Mouse (Mus musculus) liver, embryonic 14.5 days (tissue): Measurements from ENCODE around the gene Myof. TPM values are rescaled to one million over a fixed set of nuclear protein-coding genes. Genes with fewer than 3 reads are reported as not detected.

Experiments used
- ATAC-seq: fragments of 200-750 bp; cut with Nextera tagmentation; 2 replicates; pipeline ENCODE4 v1.8.0; 2017; ENCODE audit warnings: moderate number of reproducible peaks, mild to moderate bottlenecking, moderate library complexity; ENCODE audit not compliant: insufficient read depth
- DNase-seq, 3 experiments: peaks; one replicate each; pipeline ENCODE4 v3.0.0-alpha.2; 2012 to 2013; ENCODE audit warnings: low read depth in 3 of 3, low spot score in 3 of 3
- H3K27ac ChIP-seq: fragments of 300-500 bp; sonication (generic); 2 replicates; pipeline ENCODE4 v1.5.1; 2014; ENCODE audit warnings: moderate library complexity, mild to moderate bottlenecking, control low read depth, inconsistent platforms
- H3K27me3 ChIP-seq: fragments of 300-500 bp; sonication (generic); 2 replicates; pipeline ENCODE4 v1.6.1; 2014; ENCODE audit warnings: mild to moderate bottlenecking, low read length, moderate library complexity; ENCODE audit not compliant: control insufficient read depth, insufficient read depth
- H3K36me3 ChIP-seq: fragments of 300-500 bp; sonication (generic); replicated peaks from 2 replicates; pipeline ENCODE4 v1.6.1; 2014; ENCODE audit warnings: low read depth; ENCODE audit not compliant: control insufficient read depth, insufficient read depth
- H3K4me1 ChIP-seq, 2 experiments: fragments of 200-500 bp in 1 of 2; fragments of 300-500 bp in 1 of 2; sonication (generic) in 1 of 2; replicated peaks; 2 replicates each; pipeline ENCODE4 v1.6.1; 2012 to 2014; ENCODE audit warnings: antibody characterized with exemption in 1 of 2, inconsistent platforms in 1 of 2, low read length in 1 of 2; ENCODE audit not compliant: control insufficient read depth in 2 of 2, insufficient read depth in 2 of 2
- H3K4me2 ChIP-seq: fragments of 300-500 bp; sonication (generic); 2 replicates; pipeline ENCODE4 v1.6.1; 2014; ENCODE audit warnings: low read depth, mild to moderate bottlenecking, control low read depth, moderate library complexity
- H3K4me3 ChIP-seq, 2 experiments: fragments of 200-500 bp in 1 of 2; fragments of 300-500 bp in 1 of 2; sonication (generic) in 1 of 2; 2 replicates each; pipeline ENCODE4 v1.5.1; 2012 to 2014; ENCODE audit warnings: low read depth in 2 of 2, low read length in 2 of 2, mild to moderate bottlenecking in 2 of 2, control low read depth in 1 of 2, inconsistent platforms in 1 of 2, moderate library complexity in 1 of 2; ENCODE audit not compliant: insufficient read depth in 1 of 2
- H3K9ac ChIP-seq: fragments of 300-500 bp; sonication (generic); replicated peaks from 2 replicates; pipeline ENCODE4 v1.6.1; 2014; ENCODE audit warnings: mild to moderate bottlenecking, control low read depth, moderate library complexity
- H3K9me3 ChIP-seq: fragments of 300-500 bp; sonication (generic); 2 replicates; pipeline ENCODE4 v1.6.1; 2016; ENCODE audit warnings: low read length, mixed read lengths; ENCODE audit not compliant: control insufficient read depth
- CTCF ChIP-seq: IDR thresholded peaks from 2 replicates; pipeline ENCODE4 v1.5.1; 2016; ENCODE audit warnings: antibody characterized with exemption, low read depth, control low read depth
- EP300 ChIP-seq: IDR thresholded peaks from 2 replicates; pipeline ENCODE4 v1.6.1; 2016; ENCODE audit warnings: antibody characterized with exemption, low read depth
- WGBS: fragments of 180-500 bp; shearing (Covaris S2); extraction: QIAGEN DNeasy Blood & Tissue Kit; methylation state at CpG from one replicate; pipeline ENCODE4 v1.1.7; 2014; ENCODE audit not compliant: insufficient replicate concordance; 5-methylcytosine and 5-hydroxymethylcytosine counted together
- polyA plus RNA-seq, 2 experiments: library from polyadenylated mRNA; depleted of rRNA in 1 of 2; stranded (reverse) in 1 of 2; unstranded in 1 of 2; fragments of >200 nt; fragmentation: Nextera tagmentation in 1 of 2; extraction: Ambion mirVana in 1 of 2; gene quantifications; 2 replicates each; pipeline versions ENCODE4 v1.2.1 to v1.2.3; 2012 to 2014

The Myof gene
- polyA plus RNA-seq, 2 experiments = 1.3 to 2.0 TPM

GRCm38 (mm10) chr19:37860267-37860666 lies 183.1 kb downstream of the Myof start:
- Histone ChIP-seq H3K9me3 (no peaks in the 10 kb centered on the region), H3K4me1 (peaks cover 0 to 6% of the 10 kb centered on the region in 2 experiments; a peak in 1 of 4 replicates), H3K27me3 (no peaks in the 10 kb centered on the region), H3K9ac (no peak overlapping the region), H3K27ac (no peak overlapping the region), H3K4me2 (no peak overlapping the region), H3K36me3 (no peaks in the 10 kb centered on the region), H3K4me3 (no peak overlapping the region)
- ATAC-seq (no peak), DNase-seq (no peak)
- WGBS = 82% methylated on average over 1 of the region's 1 CpGs
- TF ChIP-seq EP300 (no peak), CTCF (no peak)

- peaks cover 0 to 6% of the 10 kb centered on the region in 2 experiments; a peak in 1 of 4 replicates for H3K4me1 ChIP-seq
- H3K27ac ChIP-seq = no peak overlapping the region
- H3K36me3 ChIP-seq = no peaks in the 10 kb centered on the region
- no peak overlapping the region for H3K9ac ChIP-seq
- DNase-seq (no peak), ATAC-seq (no peak)
- TF ChIP-seq CTCF (no peak), EP300 (no peak)
- WGBS = 27% methylated on average over 7 of the region's 7 CpGs
- no peak overlapping the region for H3K4me3 ChIP-seq
- H3K9me3 ChIP-seq = no peaks in the 10 kb centered on the region
- no peak overlapping the region for H3K4me2 ChIP-seq
- H3K27me3 ChIP-seq = no peaks in the 10 kb centered on the region
Observed at GRCm38 (mm10) chr19:37858406-37859081, 184.8 kb downstream of the Myof start.

GRCm38 (mm10) chr19:37852056-37852455 lies 191.3 kb downstream of the Myof start:
- H3K9ac ChIP-seq = no peak overlapping the region
- no peaks in the 10 kb centered on the region for H3K4me1 ChIP-seq
- ATAC-seq = no peak
- H3K9me3 ChIP-seq = no peaks in the 10 kb centered on the region
- no peak overlapping the region for H3K4me3 ChIP-seq
- H3K27me3 ChIP-seq = no peaks in the 10 kb centered on the region
- WGBS = 50% methylated on average over 1 of the region's 1 CpGs
- H3K27ac ChIP-seq = no peak overlapping the region
- H3K4me2 ChIP-seq = no peak overlapping the region
- no peak for DNase-seq
- H3K36me3 ChIP-seq = no peaks in the 10 kb centered on the region
- no peak for TF ChIP-seq CTCF
- TF ChIP-seq EP300 = no peak

DNA sequence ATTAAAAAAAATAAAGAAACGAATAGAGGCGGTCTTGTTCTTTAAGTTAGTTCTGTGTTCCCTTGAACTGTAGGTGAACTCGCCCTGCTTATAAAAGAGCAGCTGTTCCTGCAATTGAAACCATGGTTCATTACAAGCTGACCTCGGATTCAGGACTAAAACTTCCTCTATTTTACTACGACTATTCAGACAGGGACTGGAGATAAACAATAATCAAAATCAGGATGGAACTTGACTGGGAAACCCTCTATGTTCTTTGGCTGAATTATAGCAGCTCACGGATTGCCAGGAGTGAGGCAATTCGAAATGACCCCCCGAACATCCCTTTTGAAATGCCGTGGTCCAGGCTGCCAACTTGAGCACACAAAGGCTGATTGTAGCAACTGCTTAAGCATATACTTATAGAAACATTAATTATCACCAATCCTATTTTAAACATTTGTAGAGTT lies 191.8 kb downstream of the Myof start:
- no peaks in the 10 kb centered on the region for H3K27me3 ChIP-seq
- no peaks in the 10 kb centered on the region for H3K9me3 ChIP-seq
- no peak overlapping the region for H3K4me2 ChIP-seq
- H3K36me3 ChIP-seq = no peaks in the 10 kb centered on the region
- TF ChIP-seq EP300 (no peak), CTCF (no peak)
- DNase-seq = no peak
- no peaks in the 10 kb centered on the region for H3K4me1 ChIP-seq
- no peak overlapping the region for H3K9ac ChIP-seq
- H3K4me3 ChIP-seq = no peak overlapping the region
- no peak for ATAC-seq
- H3K27ac ChIP-seq = no peak overlapping the region
- WGBS = 48% methylated on average over 9 of the region's 9 CpGs

Other genes with a start within 250 kb of the Myof start
- 3.0 and 4.2 TPM in 2 replicates for gene Cep55, start 11.4 kb upstream of the Myof start, polyA plus RNA-seq (2012; rRNA removed)
- 5.1 and 5.3 TPM in 2 replicates for gene Cep55, start 11.4 kb upstream of the Myof start, polyA plus RNA-seq (2014; fragmentation: Nextera tagmentation; extraction: Ambion mirVana)
- gene Ffar4, start 53.5 kb upstream of the Myof start, polyA plus RNA-seq (2012; rRNA removed) = 0.04 and 0.07 TPM in 2 replicates
- gene Ffar4, start 53.5 kb upstream of the Myof start, polyA plus RNA-seq (2014; fragmentation: Nextera tagmentation; extraction: Ambion mirVana) = not detected in 2 replicates
- 690 and 801 TPM in 2 replicates for gene Rbp4, start 81.7 kb upstream of the Myof start, polyA plus RNA-seq (2012; rRNA removed)
- gene Rbp4, start 81.7 kb upstream of the Myof start, polyA plus RNA-seq (2014; fragmentation: Nextera tagmentation; extraction: Ambion mirVana) = 1,536 and 1,785 TPM in 2 replicates
- 2.1 and 4.1 TPM in 2 replicates for gene Pde6c, start 89.2 kb upstream of the Myof start, polyA plus RNA-seq (2012; rRNA removed)
- gene Pde6c, start 89.2 kb upstream of the Myof start, polyA plus RNA-seq (2014; fragmentation: Nextera tagmentation; extraction: Ambion mirVana) = 4.2 TPM in 2 replicates
- 4.0 and 8.7 TPM in 2 replicates for gene Fra10ac1, start 180.6 kb upstream of the Myof start, polyA plus RNA-seq (2012; rRNA removed)
- 10.6 and 12.1 TPM in 2 replicates for gene Fra10ac1, start 180.6 kb upstream of the Myof start, polyA plus RNA-seq (2014; fragmentation: Nextera tagmentation; extraction: Ambion mirVana)
- gene Lgi1, start 221.0 kb upstream of the Myof start, polyA plus RNA-seq (2012; rRNA removed) = 0.03 and 0.05 TPM in 2 replicates
- not detected in 2 replicates for gene Lgi1, start 221.0 kb upstream of the Myof start, polyA plus RNA-seq (2014; fragmentation: Nextera tagmentation; extraction: Ambion mirVana)